Mouse (Mus musculus) G1E (cell line): Measurements from ENCODE around the gene Hrh2.

Source experiments
- CTCF ChIP-seq: IDR thresholded peaks from 2 replicates; pipeline ENCODE4 v1.5.1; 2012; ENCODE audit warnings: low read depth, low read length, inconsistent platforms, mixed read lengths
- GATA2 ChIP-seq: IDR thresholded peaks from 2 replicates; pipeline ENCODE4 v1.6.1; 2012; ENCODE audit warnings: low read depth, low read length, inconsistent platforms, borderline replicate concordance
- TAL1 ChIP-seq: conservative IDR thresholded peaks from 2 replicates; pipeline ENCODE4 v1.6.1; 2012; ENCODE audit warnings: low read depth, low read length, inconsistent platforms, mixed read lengths

DNA sequence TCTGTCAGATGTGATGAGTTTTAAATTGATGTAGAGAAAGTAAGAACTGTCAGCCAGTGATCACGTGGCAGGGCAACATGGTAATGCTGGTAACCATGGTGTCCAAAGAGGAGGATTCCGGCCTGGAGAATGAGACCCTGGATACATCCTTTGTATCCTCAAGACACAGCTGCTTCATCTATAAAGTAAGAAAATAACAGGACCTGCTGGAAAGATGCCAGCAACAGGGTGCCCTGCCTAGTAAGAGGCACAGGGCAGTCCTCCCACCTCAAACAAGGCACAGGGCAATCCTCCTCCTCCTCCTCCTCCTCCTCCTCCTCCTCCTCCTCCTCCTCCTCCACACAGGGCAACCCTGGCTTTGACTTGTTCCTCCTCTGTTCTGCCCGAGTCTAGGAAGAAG is 77.2 kb downstream of the Hrh2 start:
- TF ChIP-seq CTCF: no peak
- TF ChIP-seq GATA2: no peak
- TF ChIP-seq TAL1: no peak
